Mouse (Mus musculus) neural tube, embryonic 12.5 days (tissue): ENCODE measurements around the gene Arl14. TPM values are rescaled to one million over a fixed set of nuclear protein-coding genes. Genes with fewer than 3 reads are reported as not detected.
"Not testable (repeated sequence)": the region's sequence is repeated elsewhere in the genome, so short reads cannot be mapped to it uniquely, and the experiment has no call there.

Source experiments
- ATAC-seq: fragments of 200-750 bp; cut with Nextera tagmentation; 2 replicates; pipeline ENCODE4 v1.8.0; 2017; ENCODE audit warnings: low read depth, mild to moderate bottlenecking, moderate TSS enrichment, moderate library complexity; ENCODE audit not compliant: low FRiP score
- H3K27ac ChIP-seq: fragments of 300-500 bp; sonication (generic); 2 replicates; pipeline ENCODE4 v1.5.1; 2016
- H3K27me3 ChIP-seq: fragments of 300-500 bp; sonication (generic); replicated peaks from 2 replicates; pipeline ENCODE4 v1.6.1; 2016; ENCODE audit warnings: mild to moderate bottlenecking
- H3K36me3 ChIP-seq: fragments of 300-500 bp; sonication (generic); 2 replicates; pipeline ENCODE4 v1.6.1; 2016; ENCODE audit warnings: mild to moderate bottlenecking
- H3K4me1 ChIP-seq: fragments of 300-500 bp; sonication (generic); 2 replicates; pipeline ENCODE4 v1.6.1; 2016
- H3K4me2 ChIP-seq: fragments of 300-500 bp; sonication (generic); replicated peaks from 2 replicates; pipeline ENCODE4 v1.6.1; 2016; ENCODE audit warnings: mild to moderate bottlenecking
- H3K4me3 ChIP-seq: fragments of 300-500 bp; sonication (generic); 2 replicates; pipeline ENCODE4 v1.5.1; 2016
- H3K9ac ChIP-seq: fragments of 300-500 bp; sonication (generic); 2 replicates; pipeline ENCODE4 v1.6.1; 2016; ENCODE audit warnings: mild to moderate bottlenecking
- H3K9me3 ChIP-seq: fragments of 300-500 bp; sonication (generic); 2 replicates; pipeline ENCODE4 v1.6.1; 2016; ENCODE audit warnings: mild to moderate bottlenecking
- WGBS: fragments of 180-500 bp; shearing (Covaris S2); methylation state at CpG from one replicate; pipeline ENCODE4 v1.1.7; 2016; 5-methylcytosine and 5-hydroxymethylcytosine counted together
- polyA plus RNA-seq: library from polyadenylated mRNA; unstranded; fragments of >200 nt; fragmentation: Nextera tagmentation; extraction: Ambion mirVana; gene quantifications from 2 replicates; pipeline ENCODE4 v1.2.1, GENCODE M21; 2016

Arl14 gene
- polyA plus RNA-seq, 1 experiment from 2014 or later, result not detected

DNA sequence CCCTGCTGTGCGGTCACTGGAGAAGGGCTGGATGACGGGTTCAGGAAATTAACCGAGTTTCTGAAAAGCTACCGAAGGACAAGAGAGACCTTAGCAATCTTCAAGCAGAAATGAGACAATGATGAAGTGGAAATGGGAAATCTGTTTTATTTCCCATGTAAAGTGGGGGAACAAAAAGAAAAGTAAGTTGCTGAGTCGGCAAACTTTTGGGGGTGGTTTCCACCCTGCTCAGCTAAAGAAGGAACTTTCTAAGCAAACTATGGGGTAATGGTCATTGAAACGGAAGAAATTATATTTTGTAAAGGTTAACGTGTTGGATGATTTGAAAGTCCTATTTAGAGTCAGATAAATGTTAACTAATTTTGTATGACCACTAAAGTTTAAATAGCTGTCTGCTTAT lies 768 bp downstream of the Arl14 start:
- Histone ChIP-seq H3K27me3 (no peaks in the 10 kb centered on the region), H3K4me3 (no peak overlapping the region), H3K36me3 (no peaks in the 10 kb centered on the region), H3K4me1 (no peaks in the 10 kb centered on the region), H3K9me3 (no peaks in the 10 kb centered on the region), H3K4me2 (no peak overlapping the region), H3K9ac (no peak overlapping the region), H3K27ac (no peak overlapping the region)
- 90% methylated on average over 7 of the region's 7 CpGs for WGBS
- ATAC-seq, result no peak

DNA sequence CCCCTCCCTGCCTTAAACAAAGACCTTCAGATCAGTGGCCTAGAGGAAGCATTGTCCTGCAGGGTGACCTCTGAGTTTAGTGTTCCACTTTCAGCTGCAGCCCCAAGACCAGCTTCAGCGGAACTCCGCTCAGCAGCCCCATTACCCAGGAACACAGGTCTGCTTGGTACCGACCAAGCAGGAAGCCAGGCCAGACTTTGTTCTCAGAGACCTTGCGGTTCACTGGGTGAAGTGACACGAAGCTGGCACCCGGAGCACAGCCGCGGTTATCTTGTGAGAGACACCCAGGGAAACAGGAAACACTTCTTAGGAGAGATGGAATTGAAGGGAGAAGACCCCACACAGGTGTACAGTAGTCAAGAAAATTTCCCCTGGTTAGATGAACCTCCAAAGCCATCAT lies 1.4 kb downstream of the Arl14 start:
- no peaks in the 10 kb centered on the region for H3K4me1 ChIP-seq
- no peaks in the 10 kb centered on the region for H3K36me3 ChIP-seq
- no peak overlapping the region for H3K9ac ChIP-seq
- WGBS, result 72% methylated on average over 8 of the region's 8 CpGs
- H3K4me3 ChIP-seq, result no peak overlapping the region
- no peak overlapping the region for H3K4me2 ChIP-seq
- no peaks in the 10 kb centered on the region for H3K9me3 ChIP-seq
- no peaks in the 10 kb centered on the region for H3K27me3 ChIP-seq
- ATAC-seq, result no peak
- H3K27ac ChIP-seq, result no peak overlapping the region

DNA sequence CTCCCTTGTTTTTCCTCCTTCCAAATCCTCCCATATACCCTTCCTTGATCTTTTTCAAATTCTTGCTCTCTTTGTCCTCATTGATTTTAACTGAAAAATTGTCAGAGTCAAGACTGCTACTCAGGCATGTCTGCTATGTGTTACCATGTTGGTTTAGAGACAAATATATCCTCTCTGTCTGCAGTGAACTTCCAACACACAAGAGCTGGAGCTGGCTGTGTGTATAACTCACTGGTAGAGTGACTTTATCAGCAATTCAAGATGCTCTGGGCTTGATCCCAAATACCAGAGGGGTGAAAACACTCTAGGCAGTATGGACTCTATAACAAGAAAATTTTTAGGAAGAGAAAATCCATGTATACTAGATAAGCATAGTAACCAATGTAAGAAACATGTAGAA lies 2.8 kb downstream of the Arl14 start:
- H3K36me3 ChIP-seq, result no peaks in the 10 kb centered on the region
- no peak overlapping the region for H3K9ac ChIP-seq
- no peak overlapping the region for H3K4me2 ChIP-seq
- H3K9me3 ChIP-seq, result no peaks in the 10 kb centered on the region
- no peak overlapping the region for H3K4me3 ChIP-seq
- no peaks in the 10 kb centered on the region for H3K4me1 ChIP-seq
- H3K27ac ChIP-seq, result no peak overlapping the region
- no peak for ATAC-seq
- H3K27me3 ChIP-seq, result no peaks in the 10 kb centered on the region

DNA sequence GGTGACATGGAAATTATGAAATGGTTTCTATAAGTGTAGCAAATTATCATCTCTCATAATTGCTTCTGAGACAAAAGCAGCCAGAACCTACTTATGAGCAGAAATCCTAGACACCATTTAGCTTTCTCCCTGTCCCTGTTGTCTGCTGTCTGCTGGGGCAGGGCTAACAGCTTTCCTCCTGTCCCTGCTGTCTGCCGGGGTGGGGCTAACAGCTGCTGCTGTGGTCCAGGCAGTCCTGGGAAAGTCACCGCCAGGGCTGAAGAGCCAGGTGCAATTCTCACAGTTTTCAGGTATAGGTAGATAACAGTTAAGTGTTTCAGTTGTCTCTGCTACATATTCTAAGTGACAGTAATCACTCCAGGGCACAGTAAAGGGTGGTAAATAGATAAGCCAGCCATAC lies 4.3 kb downstream of the Arl14 start:
- ATAC-seq, result no peak
- no peaks in the 10 kb centered on the region for H3K36me3 ChIP-seq
- no peaks in the 10 kb centered on the region for H3K9me3 ChIP-seq
- H3K4me3 ChIP-seq, result no peak overlapping the region
- 63% methylated on average over 2 of the region's 2 CpGs for WGBS
- no peaks in the 10 kb centered on the region for H3K4me1 ChIP-seq
- no peak overlapping the region for H3K27ac ChIP-seq
- H3K9ac ChIP-seq, result no peak overlapping the region
- H3K4me2 ChIP-seq, result no peak overlapping the region
- H3K27me3 ChIP-seq, result no peaks in the 10 kb centered on the region

DNA sequence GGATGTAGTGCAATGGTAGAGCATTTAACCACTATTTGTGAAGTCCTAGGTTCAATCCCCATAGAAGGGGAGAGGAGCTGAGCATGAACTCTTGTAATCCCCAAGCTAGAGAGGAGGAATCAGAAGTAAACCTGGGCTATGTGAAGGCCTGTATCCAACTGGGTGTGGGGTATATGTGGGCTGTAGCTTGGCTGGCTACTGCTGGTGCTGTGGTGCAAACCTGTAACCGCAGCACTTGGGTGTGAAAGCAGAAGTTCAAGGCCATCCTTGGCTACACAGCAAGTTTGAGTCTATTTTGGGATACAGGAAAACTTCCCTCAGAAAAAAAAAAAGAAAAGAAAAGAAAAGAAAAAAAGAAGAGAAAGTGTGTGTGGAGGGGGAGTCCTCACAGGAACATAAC lies 5.8 kb downstream of the Arl14 start:
- Histone ChIP-seq H3K36me3 (no peaks in the 10 kb centered on the region), H3K9ac (no peak overlapping the region), H3K4me3 (no peak overlapping the region), H3K27me3 (no peaks in the 10 kb centered on the region), H3K27ac (no peak overlapping the region), H3K4me1 (no peaks in the 10 kb centered on the region), H3K4me2 (no peak overlapping the region), H3K9me3 (no peaks in the 10 kb centered on the region)
- WGBS, result 85% methylated on average over 1 of the region's 1 CpGs
- no peak for ATAC-seq

DNA sequence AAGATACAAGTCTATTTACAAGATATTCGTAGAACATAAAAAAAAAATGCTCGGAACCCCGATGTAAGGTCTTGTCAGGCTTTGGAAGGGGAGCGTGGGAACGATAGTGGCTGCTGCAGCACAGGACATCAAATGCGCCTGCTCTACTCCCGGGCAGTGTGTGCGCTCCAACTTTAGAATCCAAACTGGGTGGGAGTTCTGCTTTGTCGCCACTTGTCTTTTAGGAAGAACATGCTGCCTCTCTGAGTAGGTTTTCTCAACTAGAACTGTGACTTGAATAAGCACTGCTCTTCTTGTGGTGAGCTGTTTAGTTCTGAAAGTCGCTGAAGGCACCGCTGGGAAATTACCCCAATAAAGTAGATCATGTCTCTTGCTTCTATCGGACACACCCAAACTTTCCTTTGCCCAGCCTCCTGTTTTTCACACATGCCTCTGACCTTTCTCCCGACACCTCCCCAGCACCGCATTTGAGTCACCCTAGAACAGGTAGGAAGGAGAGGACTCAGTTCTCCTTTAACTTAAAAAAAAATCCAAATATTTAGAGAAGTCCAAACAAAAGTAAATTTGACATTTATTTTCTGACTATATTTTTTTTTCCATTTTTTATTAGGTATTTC lies 9.4 kb downstream of the Arl14 start:
- WGBS, result 83% methylated on average over 14 of the region's 14 CpGs
- H3K36me3 ChIP-seq, result no peaks in the 10 kb centered on the region
- H3K4me2 ChIP-seq, result no peak overlapping the region
- H3K4me1 ChIP-seq, result no peaks in the 10 kb centered on the region
- H3K4me3 ChIP-seq, result no peak overlapping the region
- H3K27ac ChIP-seq, result no peak overlapping the region
- no peak for ATAC-seq
- H3K9ac ChIP-seq, result no peak overlapping the region
- no peaks in the 10 kb centered on the region for H3K27me3 ChIP-seq
- no peaks in the 10 kb centered on the region for H3K9me3 ChIP-seq

DNA sequence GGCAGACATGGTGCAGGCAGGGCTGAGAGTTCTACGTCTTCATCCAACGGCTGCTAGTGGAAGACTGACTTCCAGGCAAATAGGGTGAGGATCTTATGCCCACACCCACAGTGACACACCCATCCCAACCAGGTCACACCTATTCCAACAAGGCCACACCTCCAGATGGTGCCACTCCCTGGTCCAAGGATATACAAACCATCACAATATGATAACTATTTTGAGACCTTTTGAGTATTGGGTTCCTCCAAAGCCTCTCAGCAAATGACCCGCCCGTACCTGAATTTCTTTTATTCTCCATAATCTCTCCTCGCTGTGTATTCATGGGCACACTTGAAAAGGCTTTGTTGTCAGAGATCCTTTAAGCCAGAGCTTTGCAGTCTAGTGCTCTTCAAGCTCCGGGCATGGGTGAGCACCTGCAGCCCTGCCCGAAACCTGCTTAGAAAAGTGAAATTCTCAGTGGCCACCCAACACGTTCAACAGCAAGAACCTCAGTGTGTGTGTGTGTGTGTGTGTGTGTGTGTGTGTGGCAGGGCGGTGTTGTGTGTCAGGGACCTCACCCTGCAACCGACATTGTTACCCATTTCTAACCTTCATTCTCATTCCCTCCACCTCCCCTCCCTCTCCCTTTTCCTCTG lies 11.5 kb downstream of the Arl14 start:
- H3K36me3 ChIP-seq, H3K4me1 ChIP-seq, H3K27ac ChIP-seq: not testable (repeated sequence)

DNA sequence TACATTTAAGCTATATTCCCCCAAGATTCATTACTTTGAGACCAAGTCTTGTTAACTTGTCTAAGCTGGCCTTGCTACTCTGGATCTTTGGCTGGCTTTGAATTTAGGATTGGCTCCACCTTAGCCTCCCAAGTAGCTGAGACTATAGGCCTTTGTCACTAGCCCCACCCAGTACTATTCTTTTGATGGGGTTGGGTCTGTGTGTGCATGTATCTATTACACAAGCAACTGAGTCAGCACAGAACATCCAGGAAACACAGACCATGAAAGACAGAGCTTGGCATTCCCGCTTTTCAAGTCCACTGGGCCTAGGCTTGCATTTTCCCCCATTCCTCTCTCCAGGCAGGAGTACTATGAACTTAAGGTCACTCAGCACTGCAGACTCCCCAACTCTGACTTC lies 12.3 kb downstream of the Arl14 start:
- Histone ChIP-seq H3K27ac (no peak overlapping the region), H3K4me3 (no peak overlapping the region), H3K4me1 (no peaks in the 10 kb centered on the region), H3K4me2 (no peak overlapping the region), H3K27me3 (no peaks in the 10 kb centered on the region), H3K36me3 (no peaks in the 10 kb centered on the region), H3K9ac (no peak overlapping the region), H3K9me3 (no peaks in the 10 kb centered on the region)
- 89% methylated on average over 1 of the region's 1 CpGs for WGBS
- ATAC-seq, result no peak

More for the DNA sequence above, 11.5 kb downstream of the Arl14 start:
- not testable (repeated sequence) for H3K4me2 ChIP-seq, H3K9me3 ChIP-seq, H3K4me3 ChIP-seq, ATAC-seq, H3K27me3 ChIP-seq, H3K9ac ChIP-seq
- WGBS, result 88% methylated on average over 10 of the region's 10 CpGs

DNA sequence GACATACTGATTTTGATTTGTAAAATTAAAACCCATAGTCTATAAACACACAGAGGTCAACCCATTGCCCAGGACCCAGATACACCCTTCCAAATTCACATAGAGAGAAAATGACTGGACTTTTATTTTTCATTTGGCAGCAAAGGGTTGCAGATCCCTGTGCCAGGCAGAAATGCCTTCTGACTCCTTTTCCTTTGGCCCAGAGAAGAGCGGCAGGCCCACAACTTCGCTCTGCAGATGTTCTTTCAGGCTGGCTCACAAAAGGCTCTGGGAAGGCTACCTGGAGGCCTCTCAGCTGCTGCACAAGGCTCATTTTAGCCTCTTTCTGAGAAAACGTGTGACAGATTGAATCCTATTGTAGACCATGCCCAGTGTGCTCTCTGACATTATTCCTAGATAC lies 13.6 kb downstream of the Arl14 start:
- Histone ChIP-seq H3K9me3 (no peaks in the 10 kb centered on the region), H3K4me1 (no peaks in the 10 kb centered on the region), H3K36me3 (no peaks in the 10 kb centered on the region), H3K9ac (no peak overlapping the region), H3K27ac (no peak overlapping the region), H3K27me3 (no peaks in the 10 kb centered on the region), H3K4me2 (no peak overlapping the region), H3K4me3 (no peak overlapping the region)
- ATAC-seq, result no peak
- WGBS, result 75% methylated on average over 3 of the region's 3 CpGs

DNA sequence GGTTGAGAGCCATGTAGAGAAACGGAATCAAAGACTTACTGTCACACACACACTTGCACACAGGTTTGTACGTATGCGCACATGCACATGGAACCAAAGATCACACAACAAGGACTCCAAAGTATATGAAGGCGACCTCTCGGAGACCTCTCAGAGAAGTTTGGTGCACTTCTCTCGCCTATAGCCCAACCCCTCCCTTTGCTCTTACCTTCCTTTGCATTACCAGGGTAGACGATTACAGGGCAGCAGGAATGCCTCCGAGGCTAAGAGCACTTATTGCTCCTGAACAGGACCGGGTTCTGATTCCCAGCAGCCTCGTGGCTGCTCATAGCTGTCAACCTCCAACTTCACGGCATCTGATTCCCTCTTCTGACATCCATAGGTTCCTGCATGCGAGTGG lies 14.3 kb downstream of the Arl14 start:
- ATAC-seq, result no peak
- no peak overlapping the region for H3K4me2 ChIP-seq
- no peak overlapping the region for H3K27ac ChIP-seq
- H3K4me3 ChIP-seq, result no peak overlapping the region
- no peaks in the 10 kb centered on the region for H3K4me1 ChIP-seq
- WGBS, result 83% methylated on average over 12 of the region's 12 CpGs
- H3K36me3 ChIP-seq, result no peaks in the 10 kb centered on the region
- H3K9ac ChIP-seq, result no peak overlapping the region
- H3K9me3 ChIP-seq, result no peaks in the 10 kb centered on the region
- H3K27me3 ChIP-seq, result no peaks in the 10 kb centered on the region

DNA sequence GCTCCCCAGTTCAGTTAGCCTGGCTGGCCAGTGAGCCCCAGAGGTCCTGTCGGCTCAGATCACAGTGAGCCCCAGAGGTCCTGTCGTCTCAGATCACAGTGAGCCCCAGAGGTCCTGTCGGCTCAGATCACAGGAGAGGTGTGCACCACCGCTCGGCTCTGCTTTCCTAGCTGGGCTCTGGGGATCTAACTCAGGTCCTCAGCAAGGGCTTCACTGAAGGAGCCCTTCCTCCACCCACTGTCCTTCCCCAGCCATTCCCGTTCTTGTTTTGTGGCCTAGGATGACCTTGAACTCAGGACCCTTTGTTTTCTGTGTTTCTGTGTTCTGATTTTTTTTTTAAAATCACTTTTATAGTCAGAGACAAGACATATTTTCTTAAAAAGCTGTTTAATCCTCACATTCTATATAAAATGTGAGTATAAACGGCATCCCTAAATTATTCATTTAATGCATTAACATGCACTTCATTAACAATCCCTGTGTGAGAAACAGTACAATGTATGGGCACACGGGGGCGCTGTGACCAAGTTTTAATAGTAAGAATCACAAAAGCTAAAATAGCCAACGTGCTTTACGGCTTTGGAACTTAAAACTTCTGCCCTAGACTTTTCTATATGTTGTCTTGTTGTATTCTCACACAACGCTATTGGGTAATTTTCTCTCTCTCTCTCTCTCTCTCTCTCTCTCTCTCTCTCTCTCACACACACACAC lies 16.1 kb downstream of the Arl14 start:
- Histone ChIP-seq H3K4me2 (no peak overlapping the region), H3K27ac (no peak overlapping the region), H3K9me3 (no peaks in the 10 kb centered on the region), H3K27me3 (no peaks in the 10 kb centered on the region), H3K4me3 (no peak overlapping the region), H3K4me1 (no peaks in the 10 kb centered on the region), H3K9ac (no peak overlapping the region), H3K36me3 (no peaks in the 10 kb centered on the region)
- 50% methylated on average over 12 of the region's 12 CpGs for WGBS
- ATAC-seq, result no peak

DNA sequence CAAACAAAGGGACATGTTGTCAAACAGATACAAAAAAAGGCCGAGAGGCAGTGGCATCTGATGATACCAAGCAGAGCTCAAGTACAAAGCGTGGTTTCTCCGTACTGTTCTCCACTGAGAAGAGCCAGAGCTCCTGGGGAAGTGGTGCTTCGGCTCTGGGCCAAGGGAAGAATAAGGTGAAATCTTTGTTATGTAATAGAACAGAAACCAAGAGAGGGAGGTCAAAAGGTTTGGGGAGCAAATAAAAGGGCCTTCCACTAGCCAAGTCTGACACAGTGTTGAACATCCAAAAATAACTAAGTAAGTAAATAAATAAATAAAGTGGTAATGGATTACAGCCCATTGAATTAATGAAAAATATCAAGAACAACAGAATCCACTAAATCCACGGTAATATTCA lies 17.0 kb downstream of the Arl14 start:
- no peak for ATAC-seq
- no peak overlapping the region for H3K9ac ChIP-seq
- 82% methylated on average over 5 of the region's 5 CpGs for whole genome bisulfite sequencing
- H3K9me3 ChIP-seq, result no peaks in the 10 kb centered on the region
- no peak overlapping the region for H3K4me3 ChIP-seq
- H3K27me3 ChIP-seq, result no peaks in the 10 kb centered on the region
- no peaks in the 10 kb centered on the region for H3K4me1 ChIP-seq
- H3K4me2 ChIP-seq, result no peak overlapping the region
- H3K27ac ChIP-seq, result no peak overlapping the region
- H3K36me3 ChIP-seq, result no peaks in the 10 kb centered on the region

DNA sequence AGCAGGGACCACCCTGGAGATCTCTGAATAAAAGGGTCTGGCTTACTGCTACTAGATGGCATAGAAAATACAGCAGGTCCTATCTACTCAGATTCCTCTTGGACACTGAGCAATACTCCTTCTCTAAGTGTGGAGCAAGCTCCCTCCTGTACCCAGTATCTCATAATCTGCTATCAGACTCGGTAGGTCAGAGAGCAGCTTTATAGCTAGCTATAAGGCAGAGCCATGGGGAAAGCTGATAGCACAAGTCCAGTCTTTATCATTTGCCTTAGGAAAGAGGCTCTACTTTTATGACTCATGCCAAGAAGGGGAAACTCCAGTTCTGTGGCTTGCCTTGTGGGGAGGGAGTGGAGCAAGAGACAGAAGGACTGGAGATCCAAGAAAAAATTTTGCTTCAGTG lies 18.8 kb downstream of the Arl14 start:
- Histone ChIP-seq H3K9me3 (no peaks in the 10 kb centered on the region), H3K27me3 (no peaks in the 10 kb centered on the region), H3K36me3 (no peaks in the 10 kb centered on the region), H3K4me3 (no peak overlapping the region), H3K4me1 (no peaks in the 10 kb centered on the region), H3K4me2 (no peak overlapping the region), H3K9ac (no peak overlapping the region), H3K27ac (no peak overlapping the region)
- ATAC-seq, result no peak
- 83% methylated on average over 1 of the region's 1 CpGs for WGBS
